Mouse (Mus musculus) CD4-positive, CD25-positive, alpha-beta regulatory T cell, adult 4 months (primary cell): ENCODE measurements around the gene Lmbrd2. TPM values are rescaled to one million over a fixed set of nuclear protein-coding genes. Genes with fewer than 3 reads are reported as not detected.
"Not testable (repeated sequence)": the region's sequence is repeated elsewhere in the genome, so short reads cannot be mapped to it uniquely, and the experiment has no call there.

Experiments used
- ATAC-seq: one replicate; pipeline ENCODE4 v1.8.0; 2017
- polyA plus RNA-seq, 2 experiments: library from polyadenylated mRNA; unstranded; fragments of 100-300 nt; shearing (Covaris generic); gene quantifications; one replicate each; pipeline ENCODE4 v1.2.1; 2017

Lmbrd2 gene
- polyA plus RNA-seq, 2 experiments from 2014 or later = 4.2 to 4.9 TPM

- ATAC-seq = no peak
Measured at GRCm38 (mm10) chr15:9134891-9135507, 5.4 kb upstream of the Lmbrd2 start.

- ATAC-seq = no peak
Measured at GRCm38 (mm10) chr15:9139447-9139846, 903 bp upstream of the Lmbrd2 start.

- ATAC-seq = peak; percentile 42
Measured at GRCm38 (mm10) chr15:9140684-9141171, 378 bp downstream of the Lmbrd2 start.

- no peak for ATAC-seq
Measured at GRCm38 (mm10) chr15:9155325-9155724, 15.0 kb downstream of the Lmbrd2 start, which contains the start of gene Skp2. Gene Skp2 (minus strand): TSS chr15:9155425.

GRCm38 (mm10) chr15:9162557-9163070, 22.3 kb downstream of the Lmbrd2 start:
- ATAC-seq = no peak

- no peak for ATAC-seq
Measured at GRCm38 (mm10) chr15:9164125-9164524, 23.8 kb downstream of the Lmbrd2 start.

GRCm38 (mm10) chr15:9177038-9177437, 36.7 kb downstream of the Lmbrd2 start:
- no peak for ATAC-seq

- ATAC-seq = no peak
Measured at GRCm38 (mm10) chr15:9183995-9184394, 43.6 kb downstream of the Lmbrd2 start.

- ATAC-seq = peak; percentile 39
Measured at GRCm38 (mm10) chr15:9189796-9190195, 49.4 kb downstream of the Lmbrd2 start.

- ATAC-seq = not testable (repeated sequence)
Measured at GRCm38 (mm10) chr15:9192685-9193084, 52.3 kb downstream of the Lmbrd2 start.

GRCm38 (mm10) chr15:9198421-9198820, 58.1 kb downstream of the Lmbrd2 start:
- no peak for ATAC-seq

- no peak for ATAC-seq
Measured at GRCm38 (mm10) chr15:9211891-9212290, 71.5 kb downstream of the Lmbrd2 start.

GRCm38 (mm10) chr15:9213026-9213425, 72.7 kb downstream of the Lmbrd2 start:
- not testable (repeated sequence) for ATAC-seq

GRCm38 (mm10) chr15:9213431-9213830, 73.1 kb downstream of the Lmbrd2 start:
- not testable (repeated sequence) for ATAC-seq

- ATAC-seq = no peak
Measured at GRCm38 (mm10) chr15:9216446-9216845, 76.1 kb downstream of the Lmbrd2 start.

- ATAC-seq = not testable (repeated sequence)
Measured at GRCm38 (mm10) chr15:9230917-9231316, 90.6 kb downstream of the Lmbrd2 start.

GRCm38 (mm10) chr15:9246345-9246744, 106.0 kb downstream of the Lmbrd2 start:
- no peak for ATAC-seq

Other genes starting within 250 kb of the Lmbrd2 start
- gene Ranbp3l, start 172.6 kb upstream of the Lmbrd2 start, polyA plus RNA-seq = under 1 TPM in 1 of 2 experiments, not detected in 1; 0.09 TPM
- 1 to 10 TPM; 3.7 to 6.0 TPM for gene Nadk2, start 69.3 kb upstream of the Lmbrd2 start, polyA plus RNA-seq
- gene Skp2, start 14.9 kb downstream of the Lmbrd2 start, polyA plus RNA-seq = 1 to 10 TPM; 4.4 to 7.8 TPM
- not detected for gene Ugt3a1, start 136.3 kb downstream of the Lmbrd2 start, polyA plus RNA-seq
- under 1 TPM in 1 of 2 experiments, not detected in 1; 0.31 TPM for gene Ugt3a2, start 195.0 kb downstream of the Lmbrd2 start, polyA plus RNA-seq